In genomic region chr6:59425824-59426533, GRCm38 (mm10) we compare ENCODE assay signal across 8 mouse cellular contexts. TPM values are rescaled to one million over a fixed set of nuclear protein-coding genes. Genes with fewer than 3 reads are reported as not detected.
DNase-seq lines count a peak whose midpoint lies in the region; ATAC-seq and TF ChIP-seq lines count a peak whose summit lies in the region.

TSS of gene Gprin3 (minus strand) at chr6:59426294.

- no peaks in the 10 kb centered on the region for H3K9me3 ChIP-seq in lung, embryonic 14.5 days (ENCODE audit: low read depth, low read length)

- TF ChIP-seq CTCF in lung, embryonic 14.5 days (IDR thresholded peaks at IDR 0.05; ENCODE audit: low read depth), result 0 out of 2 replicates have a peak, but pooled peaks have one; percentile 17

- H3K4me1 ChIP-seq in lung, embryonic 14.5 days (ENCODE audit: insufficient read depth), result no peaks in the 10 kb centered on the region

- no peaks in the 10 kb centered on the region for H3K27me3 ChIP-seq in lung, embryonic 14.5 days (ENCODE audit: insufficient read depth, low read length)

- no peaks in the 10 kb centered on the region for H3K36me3 ChIP-seq in lung, embryonic 14.5 days (ENCODE audit: insufficient read depth)

- 5% methylated on average over 34 of the region's 34 CpGs for WGBS in lung, embryonic 14.5 days

- peak; percentile 93 for ATAC-seq in frontal cortex, adult (ENCODE audit: low TSS enrichment)
- ATAC-seq in hematopoietic stem cell, adult 5-6 weeks (replicated peaks in 1 of 2; ENCODE audit: insufficient read depth in 1 of 2, low FRiP score in 2 of 2, low TSS enrichment in 1 of 2, low read depth in 1 of 2, poor library complexity in 2 of 2, severe bottlenecking in 2 of 2), result peak; percentile 97 to 98
- ATAC-seq in lung, embryonic 14.5 days (ENCODE audit: insufficient read depth), result peak; percentile 96
- ATAC-seq in neutrophil, adult 5-6 weeks (ENCODE audit: extremely low read depth, insufficient number of reproducible peaks, low FRiP score, poor library complexity, severe bottlenecking), result peak; percentile 49; the same call in 1 of the 2 replicates

- DNase-seq in Muller cell, postnatal 12 days (ENCODE audit: inconsistent ontology term), result peak; percentile 77
- peak; percentile 98 for DNase-seq in cerebellum, adult 9-11 months
- peak; percentile 63 to 79 for DNase-seq in layer of hippocampus, adult 8-10 months (ENCODE audit: low spot score in 2 of 2)
- peak; percentile 93 for DNase-seq in lung, embryonic 14.5 days
- peak; percentile 80 for DNase-seq in testis, postnatal 14 days (ENCODE audit: low spot score)

- H3K9ac ChIP-seq in lung, embryonic 14.5 days, result peak within 1 kb of the TSS; percentile 56

- peak within 1 kb of the TSS; percentile 73 for H3K4me2 ChIP-seq in lung, embryonic 14.5 days

- peak within 1 kb of the TSS; percentile 81 for H3K27ac ChIP-seq in lung, embryonic 14.5 days (ENCODE audit: low read depth)

- peak within 1 kb of the TSS; percentile 45 for H3K4me3 ChIP-seq in lung, embryonic 14.5 days (ENCODE audit: low read depth, low read length)

RNA-seq across cellular contexts. Expression of gene Gprin3, which starts in this region (rescaled TPM):
- 1.6 and 3.6 TPM in 2 replicates for total RNA-seq in hematopoietic stem cell, adult 5-6 weeks (2017)
- total RNA-seq in layer of hippocampus, adult 8-10 months (2022), result 10 to 100 TPM in 2 of 4 experiments, 1 to 10 TPM in 2; 8.4 to 10.6 (median 9.5) TPM
- polyA plus RNA-seq in lung, embryonic 14.5 days (2014; fragmentation: Nextera tagmentation; extraction: Ambion mirVana), result 6.2 and 7.1 TPM in 2 replicates
- 2.1 and 2.7 TPM in 2 replicates for total RNA-seq in neutrophil, adult 5-6 weeks (2017)

Comparison
In these comparisons a context has a peak if more than half of its experiments do, and no peak if none do; other contexts are left out.
1. Peak in every context shown above with its lines: DNase-seq, ATAC-seq, H3K4me3 ChIP-seq and H3K27ac ChIP-seq.